Mouse (Mus musculus): ENCODE results near the gene Mast4.

The Mast4 gene

DNA sequence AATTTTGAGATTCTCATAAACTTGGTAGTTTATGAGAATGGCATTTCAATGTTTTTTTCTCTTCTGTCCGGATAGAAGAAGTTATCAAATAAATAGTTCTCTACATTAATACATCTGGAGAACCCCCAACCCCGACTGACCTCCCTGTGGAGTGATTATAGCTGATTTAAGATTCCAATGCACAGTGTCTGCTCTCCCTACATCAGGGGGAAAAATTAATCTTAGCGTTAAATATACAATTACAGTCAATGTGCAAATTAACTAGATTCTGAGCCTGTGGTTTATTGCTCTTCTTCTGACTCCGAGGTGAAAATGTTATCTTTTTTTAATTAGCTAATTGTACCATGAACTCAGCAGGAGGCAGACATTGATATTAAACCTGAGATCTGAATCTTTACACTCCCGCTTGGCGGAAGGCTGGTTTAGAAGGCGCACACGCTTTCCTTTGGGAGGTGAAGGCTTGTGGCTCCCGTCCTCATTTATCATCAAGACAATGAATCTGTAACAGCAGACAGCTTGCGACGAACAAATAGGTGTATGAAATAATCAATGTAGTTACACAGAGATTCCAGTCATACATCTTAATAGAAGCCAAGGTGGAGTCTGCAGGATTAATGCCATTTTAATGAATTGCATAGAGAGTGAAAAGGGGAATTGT, 274.2 kb downstream of the Mast4 start:
- CTCF ChIA-PET = no interaction called here

DNA sequence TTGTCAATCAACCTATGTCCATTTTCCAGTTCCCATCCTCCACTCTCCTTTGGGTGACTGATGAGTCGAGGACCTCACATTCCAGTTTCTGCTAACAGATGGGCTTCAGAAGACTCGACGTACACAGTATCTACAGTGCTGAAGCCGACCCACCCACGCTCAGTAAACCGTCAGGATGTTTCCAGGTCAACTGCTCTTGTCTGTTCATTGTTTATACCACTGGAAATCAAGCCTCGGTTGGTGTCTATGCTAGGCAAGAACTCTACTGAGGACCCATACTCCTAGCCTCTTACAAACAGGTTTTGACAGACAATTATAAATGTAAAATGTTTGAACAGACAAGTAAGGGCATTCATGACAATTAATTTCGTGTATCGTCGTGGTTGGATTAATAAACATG, 277.8 kb downstream of the Mast4 start:
- CTCF ChIA-PET = interaction anchor here (0.6 kb wide), 1 partner anchor 11 kb away, joined by 5 read pairs; no protein-coding TSS in a partner anchor

DNA sequence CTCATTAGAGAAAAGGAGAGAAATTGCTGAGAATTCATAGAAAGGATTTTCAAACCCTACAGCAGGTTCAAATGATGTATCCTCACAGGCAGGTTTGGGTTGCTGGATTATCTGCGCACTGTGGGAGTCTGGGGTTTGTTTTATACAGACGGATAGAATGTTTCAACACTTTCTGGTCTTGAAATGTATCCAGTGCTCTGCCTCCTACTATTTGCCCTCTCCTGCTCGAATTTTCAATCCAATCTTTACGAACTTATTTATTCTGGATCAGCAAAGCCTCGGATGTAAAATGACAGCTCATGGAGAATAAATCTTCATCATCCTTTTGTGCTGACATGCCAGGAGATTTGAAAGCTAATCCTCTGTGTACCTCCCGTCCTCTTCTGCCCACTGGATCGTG, 281.6 kb downstream of the Mast4 start:
- CTCF ChIA-PET = no interaction called here

DNA sequence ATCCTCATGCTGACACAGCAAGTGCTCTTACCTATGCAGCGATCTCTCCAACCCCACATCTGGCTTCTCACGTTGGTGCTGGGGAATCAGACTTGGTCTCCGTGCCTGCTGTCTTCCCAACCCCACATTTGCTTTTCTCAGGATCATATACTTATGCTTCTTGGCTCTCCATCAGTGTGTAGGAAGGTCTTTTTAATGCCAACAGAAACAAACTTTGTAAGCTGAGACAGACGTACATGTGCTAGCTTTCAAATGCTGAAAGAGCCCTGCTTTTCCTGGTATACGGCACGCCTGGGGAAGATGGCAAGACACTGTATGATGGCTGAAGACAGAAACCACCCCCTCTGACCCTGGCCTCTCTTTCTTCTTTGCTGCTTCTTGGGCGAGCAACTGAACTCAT, 285.3 kb downstream of the Mast4 start:
- CTCF ChIA-PET = no interaction called here

DNA sequence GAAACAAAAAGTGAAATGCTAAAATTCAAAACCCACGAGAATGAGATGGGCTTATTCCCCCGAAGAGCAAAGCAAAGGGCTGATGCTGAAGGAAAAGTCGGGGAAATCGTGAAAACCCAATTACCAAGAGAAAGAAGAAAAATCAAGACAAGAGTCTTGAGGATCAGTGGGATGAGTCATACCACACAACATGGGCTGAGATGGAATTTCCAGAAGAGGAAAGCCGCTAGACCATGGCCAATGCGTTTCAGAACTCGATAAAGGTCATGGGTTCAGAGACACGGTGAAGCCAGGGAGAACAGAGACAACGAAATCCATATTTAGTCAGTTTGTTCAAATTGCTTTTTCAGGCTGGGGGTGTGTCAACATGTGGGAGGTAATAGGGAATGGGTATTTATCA, 290.6 kb downstream of the Mast4 start:
- CTCF ChIA-PET = no interaction called here

DNA sequence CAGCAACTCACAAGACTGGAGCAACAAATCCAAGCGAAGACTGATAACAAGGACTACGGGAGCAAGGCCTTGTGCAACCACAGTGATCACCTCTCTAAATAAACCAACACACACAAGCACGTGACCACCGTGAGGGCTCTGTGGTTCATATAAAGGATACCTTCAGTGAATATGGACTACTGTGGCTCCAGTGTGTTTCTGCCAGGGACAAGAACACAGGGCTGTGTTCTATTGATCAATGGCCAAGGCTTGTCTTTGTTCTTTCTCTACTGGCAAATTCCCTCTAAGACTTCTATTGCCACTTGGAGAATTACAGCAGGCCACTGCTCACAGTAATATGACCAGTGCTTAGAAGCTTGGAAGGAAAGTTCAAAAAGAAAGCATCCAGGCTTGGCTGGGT, 291.3 kb downstream of the Mast4 start:
- CTCF ChIA-PET = no interaction called here

DNA sequence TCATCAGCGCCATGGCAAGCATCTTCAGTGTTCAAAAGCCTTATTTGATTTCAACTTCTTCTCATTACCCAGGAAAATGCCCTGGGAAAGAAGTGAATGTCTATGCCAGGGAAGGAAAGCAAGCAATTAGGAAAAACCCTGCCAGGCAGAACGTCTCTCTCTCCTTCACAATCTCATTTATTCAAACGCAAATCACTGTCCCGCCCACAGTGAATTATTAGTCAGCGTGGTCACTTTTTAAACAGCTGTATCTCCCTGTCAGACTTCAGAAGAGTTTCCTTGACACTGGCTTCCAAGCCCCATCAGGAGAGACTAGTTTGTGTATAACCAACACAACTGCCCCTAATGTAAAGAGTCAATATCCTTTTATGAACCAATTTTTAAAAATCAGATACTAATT, 296.8 kb downstream of the Mast4 start:
- CTCF ChIA-PET = no interaction called here

DNA sequence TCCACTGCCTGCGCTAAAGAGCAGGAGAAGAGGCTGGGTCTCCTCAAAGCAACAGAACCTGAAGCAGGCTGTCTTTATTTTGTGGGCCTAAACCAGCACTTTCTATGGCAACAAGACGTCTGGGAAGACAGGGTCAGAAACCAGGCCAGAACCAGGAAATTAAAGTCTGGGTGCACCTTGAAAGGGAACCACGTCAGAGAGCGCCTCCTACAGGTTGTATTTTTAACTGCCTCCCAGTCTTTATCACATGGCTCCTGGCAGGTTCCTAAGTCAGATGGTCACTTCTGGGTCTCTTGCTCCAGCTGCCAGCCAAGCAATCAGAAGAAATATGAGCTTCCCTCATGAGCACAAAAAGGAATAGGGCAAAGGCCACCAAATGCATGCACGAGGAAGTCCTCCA, 304.9 kb downstream of the Mast4 start:
- CTCF ChIA-PET = no interaction called here

DNA sequence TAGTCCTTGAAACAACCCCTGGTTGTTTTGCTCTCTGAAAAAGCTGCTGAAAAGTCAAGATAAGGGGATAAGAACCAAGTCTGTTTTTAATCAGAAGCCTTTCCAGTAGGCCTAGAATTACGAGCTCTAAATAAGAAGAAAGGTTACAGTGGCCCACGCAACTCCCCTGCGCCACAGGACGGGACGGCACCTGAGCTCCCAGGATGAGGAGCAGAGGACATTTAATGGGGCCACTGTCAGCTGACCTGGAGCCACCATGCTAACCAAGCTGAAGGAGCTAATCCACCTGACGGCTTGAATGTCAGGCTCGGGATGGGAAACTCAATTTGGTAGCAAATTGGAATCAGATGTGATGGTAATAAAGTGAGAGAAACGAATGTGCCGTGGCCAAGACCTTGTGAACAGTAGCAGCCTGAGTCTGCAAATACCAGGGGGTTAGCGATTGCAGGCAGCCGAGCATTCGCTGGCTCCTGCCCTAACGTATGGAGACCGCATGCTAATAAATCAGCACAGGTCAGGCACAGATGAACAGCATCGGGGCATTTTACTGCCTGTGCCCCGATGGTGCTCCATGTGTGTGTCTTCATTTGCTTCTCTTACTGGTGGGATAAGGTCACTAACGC, 306.7 kb downstream of the Mast4 start:
- CTCF ChIA-PET = no interaction called here

DNA sequence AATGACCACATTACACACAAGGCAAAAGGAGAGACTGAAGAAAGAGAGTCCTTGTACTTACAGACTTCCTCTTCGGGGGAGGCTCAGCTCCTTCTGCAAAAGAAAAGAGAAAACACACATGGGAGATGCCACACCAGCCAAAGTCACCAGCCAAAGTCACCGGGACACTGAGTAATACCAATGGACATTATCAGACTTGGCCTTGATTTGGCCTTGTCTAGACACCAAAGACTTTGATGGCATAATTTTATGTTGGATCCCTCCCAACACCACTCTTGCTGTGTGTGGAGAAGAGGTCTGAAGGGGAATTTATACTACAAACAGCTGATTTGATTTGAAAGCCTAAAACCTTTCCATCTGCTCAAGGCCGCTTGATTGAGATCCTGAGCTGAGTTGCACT, 308.8 kb downstream of the Mast4 start:
- CTCF ChIA-PET = no interaction called here

DNA sequence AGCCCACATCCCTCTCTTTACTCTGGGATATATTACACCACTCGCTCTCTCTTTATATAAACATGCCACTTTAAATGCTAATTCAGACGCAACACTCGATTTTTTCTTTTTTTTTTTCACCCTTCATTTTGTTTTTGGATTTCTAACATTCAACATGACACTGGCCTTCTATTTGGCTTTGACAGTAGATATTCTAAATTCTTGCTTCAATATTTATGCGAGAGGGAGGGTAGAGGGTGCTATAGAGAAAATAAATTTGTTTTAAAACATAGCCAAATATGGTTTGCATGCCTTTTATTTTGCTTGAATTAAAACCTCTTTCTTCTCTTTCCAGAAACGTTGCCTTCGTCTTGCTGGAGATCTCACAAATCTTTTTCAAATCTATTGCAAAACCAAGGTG, 315.8 kb downstream of the Mast4 start:
- CTCF ChIA-PET = no interaction called here

DNA sequence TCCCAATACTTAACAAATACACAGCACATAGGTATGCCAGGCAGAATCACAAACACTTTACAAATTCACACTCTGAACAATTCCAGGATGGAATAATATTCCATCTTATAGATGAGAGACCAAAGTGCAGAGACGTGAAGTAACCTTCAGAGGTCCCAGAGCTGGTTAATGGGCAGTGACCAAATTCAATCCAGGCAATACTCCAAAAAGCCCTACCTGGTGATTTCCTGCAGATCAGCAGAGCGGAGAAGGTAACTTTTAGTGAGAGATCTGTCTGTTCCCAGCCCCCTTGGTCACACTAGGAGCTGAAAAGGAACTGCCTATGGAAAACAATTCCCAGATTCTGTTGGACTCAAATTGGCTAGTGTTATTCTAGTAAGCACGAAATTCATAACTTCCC, 316.6 kb downstream of the Mast4 start:
- CTCF ChIA-PET = no interaction called here

DNA sequence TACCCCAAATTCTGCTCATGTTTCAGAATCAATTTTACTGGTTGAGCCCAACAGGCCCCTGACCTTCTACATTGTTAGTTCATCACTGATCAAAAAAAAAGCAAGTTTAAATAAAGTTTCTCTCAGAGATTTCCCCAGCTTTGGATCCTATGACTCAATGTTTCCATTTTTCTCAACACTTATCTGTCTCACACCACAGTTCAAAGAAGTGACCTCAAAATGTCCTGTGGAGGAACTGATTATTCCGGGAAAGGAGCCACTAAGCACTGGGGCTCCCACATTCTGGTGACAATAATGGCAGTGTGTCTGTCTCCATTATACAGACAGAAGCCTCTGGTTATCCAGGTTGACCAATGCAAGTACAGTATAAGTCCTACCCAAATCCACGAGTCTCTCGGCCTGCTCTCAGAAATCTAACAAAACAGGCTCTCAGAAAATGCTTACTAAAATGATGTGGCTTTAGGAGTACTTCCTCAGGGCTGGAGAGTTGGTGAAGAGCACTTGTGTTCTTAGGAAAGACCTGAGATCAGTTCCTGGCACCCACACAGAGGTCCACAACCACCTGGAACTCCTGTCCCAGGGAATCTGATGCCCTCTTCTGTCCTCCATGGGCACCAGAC, 319.1 kb downstream of the Mast4 start:
- CTCF ChIA-PET = no interaction called here

DNA sequence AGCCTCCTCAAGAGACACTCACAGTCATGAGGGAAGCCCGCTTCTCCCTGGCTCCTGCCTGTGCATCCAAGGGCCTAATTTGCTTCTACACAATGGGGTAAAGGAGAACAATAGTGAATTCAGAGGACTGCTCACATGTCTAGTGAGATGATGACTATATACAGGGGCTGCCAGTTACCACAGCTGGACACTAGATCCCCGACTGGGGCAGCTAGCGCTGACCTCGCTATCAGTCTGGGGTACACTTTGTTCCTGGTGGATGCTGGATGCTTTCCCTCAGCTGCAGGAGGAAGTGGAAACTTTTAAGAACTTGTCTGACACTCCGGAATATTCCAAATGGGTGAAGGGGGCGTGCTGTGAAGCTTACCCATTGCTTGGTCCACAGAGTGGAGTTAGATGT, 319.7 kb downstream of the Mast4 start:
- CTCF ChIA-PET = no interaction called here

DNA sequence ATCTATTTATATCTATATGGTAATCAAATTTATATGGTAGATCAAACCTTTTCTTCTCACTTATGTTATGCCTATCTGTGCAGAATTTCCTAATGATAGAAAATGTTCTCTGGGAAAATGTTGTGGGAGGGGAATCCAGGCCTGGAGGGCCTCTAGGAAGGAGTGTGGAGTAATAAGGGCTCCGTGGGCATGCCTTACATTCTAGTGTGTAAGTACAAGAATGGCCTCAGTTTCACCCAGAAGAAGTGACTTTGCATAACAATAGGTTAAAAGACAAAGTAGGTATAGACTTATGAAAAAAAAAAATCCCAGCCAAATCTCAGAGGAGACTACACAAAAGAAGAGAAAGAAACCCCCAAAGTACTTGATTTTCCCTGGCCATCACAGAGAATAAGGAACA, 320.1 kb downstream of the Mast4 start:
- CTCF ChIA-PET = no interaction called here

DNA sequence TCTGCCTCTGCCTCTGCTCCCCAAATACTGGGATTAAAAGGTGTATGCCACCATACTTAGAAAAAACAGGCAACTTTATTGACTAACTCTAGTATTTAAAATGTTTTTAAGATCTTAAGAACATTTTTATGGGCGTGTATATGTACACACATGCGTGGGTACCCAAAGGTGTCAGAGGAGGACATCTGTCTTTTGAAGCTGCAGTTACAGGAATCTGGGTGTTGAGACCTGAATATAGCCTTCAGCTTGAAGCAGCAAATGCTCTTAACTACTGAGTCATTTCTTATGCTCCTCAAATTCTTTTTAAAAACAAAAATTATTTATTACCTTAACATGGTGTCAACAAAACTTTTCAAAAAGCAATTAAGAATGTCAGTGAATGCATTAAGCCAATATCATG, 329.1 kb downstream of the Mast4 start:
- CTCF ChIA-PET = no interaction called here

DNA sequence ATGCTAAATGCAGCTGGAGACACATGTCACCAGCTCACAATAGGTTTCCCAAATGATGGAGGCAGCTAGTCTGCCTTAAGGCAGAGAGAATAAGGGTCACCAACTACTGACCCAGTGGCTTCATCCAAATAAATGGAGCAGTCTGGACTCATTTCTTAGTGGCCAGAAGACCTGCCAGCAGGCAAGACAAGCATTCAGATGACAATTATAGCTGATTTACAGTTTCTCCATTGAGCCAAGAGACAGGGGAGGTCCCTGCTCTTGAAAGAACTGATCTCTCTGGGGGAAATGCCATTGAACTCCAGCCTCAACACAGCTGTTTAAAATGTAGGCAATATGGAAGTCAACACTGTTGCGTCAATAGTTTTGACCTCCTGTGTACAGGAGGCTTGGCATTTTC, 332.5 kb downstream of the Mast4 start:
- CTCF ChIA-PET = no interaction called here

DNA sequence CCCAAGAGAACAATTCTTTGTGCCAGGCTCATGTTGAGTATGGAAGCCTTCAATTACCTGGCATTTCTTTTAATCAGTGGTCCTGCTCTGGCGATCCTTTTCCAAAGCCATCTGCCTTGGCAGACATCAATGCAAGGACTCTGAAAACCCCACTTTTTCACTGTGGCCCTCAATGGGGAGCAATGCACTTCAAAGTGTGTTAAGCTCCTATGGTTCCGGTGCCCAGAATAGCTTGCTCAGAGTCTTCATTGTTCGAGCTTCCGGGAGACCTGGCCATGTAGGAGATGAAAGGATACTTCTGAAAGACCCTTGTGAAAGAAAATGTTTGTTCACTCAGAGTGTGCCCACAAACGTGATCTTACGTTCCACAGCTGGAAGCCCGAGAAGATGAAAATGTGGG, 333.4 kb downstream of the Mast4 start:
- CTCF ChIA-PET = no interaction called here

DNA sequence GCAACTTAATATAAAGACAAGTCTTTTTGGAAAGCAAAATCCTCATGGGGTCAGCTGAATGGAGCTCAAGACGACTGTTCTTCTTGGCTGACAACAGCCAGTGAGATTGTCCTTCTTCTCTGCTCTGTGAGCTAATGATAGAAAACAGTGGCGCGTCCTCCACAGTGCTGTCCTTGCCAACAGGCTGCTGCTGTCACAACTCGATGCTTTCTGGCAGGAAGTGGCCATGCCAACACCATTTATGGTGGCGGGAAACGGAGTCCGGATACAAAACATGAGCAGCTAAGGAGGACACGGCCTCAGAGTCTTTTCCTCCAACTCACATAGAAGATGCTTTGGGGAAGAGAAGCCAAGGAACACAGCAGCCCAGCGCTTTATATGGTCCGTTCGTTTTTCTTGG, 340.2 kb downstream of the Mast4 start:
- CTCF ChIA-PET = no interaction called here

DNA sequence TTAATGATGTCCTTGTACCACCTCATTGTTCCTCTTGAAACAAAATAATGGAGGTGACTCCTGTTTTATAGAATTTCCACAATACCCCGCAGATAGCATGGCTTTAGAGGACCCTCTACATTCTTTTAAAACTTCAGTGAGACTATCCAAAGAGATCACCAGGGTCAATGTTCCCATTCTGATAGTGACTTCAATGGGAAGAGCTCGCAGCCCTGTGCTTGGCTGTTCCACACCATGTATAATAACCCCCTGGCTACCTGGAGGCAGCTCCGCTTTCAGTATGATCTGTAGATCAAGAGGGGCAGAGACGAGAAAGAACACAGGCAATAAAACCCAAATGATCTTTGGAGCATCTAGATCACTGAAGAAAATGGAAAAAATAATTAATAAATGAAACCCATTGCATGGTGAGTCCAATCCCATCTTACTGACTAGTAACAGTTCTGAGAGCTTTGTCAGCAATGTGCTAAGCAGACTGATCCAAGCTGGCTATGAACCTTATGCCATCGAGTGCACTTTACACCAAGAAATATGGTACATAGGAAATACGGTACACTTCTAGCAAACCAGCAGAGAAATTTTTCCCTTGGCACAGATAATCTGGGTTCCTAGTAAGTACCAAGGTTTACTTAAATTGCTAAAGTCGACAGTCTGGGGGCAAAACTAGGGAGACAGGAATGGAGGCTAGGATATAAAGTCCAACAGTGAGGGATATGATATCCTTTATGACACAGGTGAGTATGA, 341.4 kb downstream of the Mast4 start:
- CTCF ChIA-PET = no interaction called here

DNA sequence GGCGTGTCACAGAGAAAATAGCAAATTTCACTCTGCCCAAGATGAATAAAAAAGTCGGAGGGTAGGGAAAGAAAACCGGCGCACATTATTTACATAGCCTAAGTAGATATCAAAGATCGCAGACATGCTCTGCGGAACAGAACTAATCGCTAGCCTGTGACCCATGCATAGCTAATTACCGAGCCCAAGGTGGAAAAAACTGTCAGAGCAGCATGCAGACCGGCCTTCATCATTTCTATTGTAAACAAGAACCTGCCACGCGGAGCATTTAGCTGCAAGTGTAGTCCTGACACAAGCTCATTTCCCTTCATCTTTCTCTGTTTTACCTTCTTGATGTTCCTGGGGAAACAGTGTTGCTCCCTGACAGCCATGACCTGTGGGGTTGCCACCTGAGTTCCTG, 342.4 kb downstream of the Mast4 start:
- CTCF ChIA-PET = no interaction called here

DNA sequence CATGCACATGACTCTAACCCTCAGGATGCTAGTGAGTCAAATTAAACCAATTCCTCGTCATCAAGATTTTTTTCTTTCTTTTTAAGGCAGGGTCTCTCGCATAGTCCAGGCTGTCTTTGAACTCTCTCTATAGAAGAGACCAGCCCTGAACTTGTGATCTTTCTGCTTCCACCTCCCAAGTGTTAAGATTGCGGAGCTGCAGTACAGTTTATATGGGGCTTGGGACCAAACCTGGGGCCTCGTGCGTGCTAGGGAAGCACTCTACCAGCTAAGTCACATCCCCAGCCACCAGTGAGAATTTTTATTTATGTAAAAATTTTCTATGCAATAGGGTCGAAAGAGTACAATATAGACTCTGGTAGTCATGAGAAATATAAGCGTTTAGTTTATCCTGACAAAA, 343.1 kb downstream of the Mast4 start:
- CTCF ChIA-PET = no interaction called here

DNA sequence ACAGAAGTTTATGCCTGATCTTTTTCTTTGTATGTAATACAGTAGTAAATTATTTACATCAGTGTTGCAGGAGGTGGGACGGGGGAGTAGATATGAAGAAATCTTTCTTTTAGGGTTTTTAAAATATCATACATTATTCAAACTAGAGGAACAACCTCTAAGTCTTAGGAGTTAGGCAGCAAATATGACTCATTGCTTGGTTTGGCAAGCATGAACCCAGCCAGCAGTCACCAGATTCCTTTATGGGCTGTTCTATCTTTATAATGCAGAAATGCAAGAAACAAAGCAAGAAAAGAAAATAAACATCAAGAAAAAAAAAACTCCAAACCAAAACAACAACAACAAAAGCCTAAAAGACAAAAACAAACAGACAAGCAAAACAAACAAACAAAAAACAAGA, 344.2 kb downstream of the Mast4 start:
- CTCF ChIA-PET = no interaction called here

Measured in spleen, embryonic (tissue).